13 mouse cellular contexts compared by ENCODE assay signal in genomic region chr5:67215121-67216030, GRCm38 (mm10). TPM values are rescaled to one million over a fixed set of nuclear protein-coding genes. Genes with fewer than 3 reads are reported as not detected.
A peak's percentile ranks its signal among the peaks of the same experiment; 100 is the strongest.
DNase-seq lines count a peak whose midpoint lies in the region; ATAC-seq and TF ChIP-seq lines count a peak whose summit lies in the region.
"Had no signal": no experiment of that assay in that cellular context is flagged by ENCODE, and none has a peak within 500 bp of the region (broad histone marks: within the 10 kb centered on the region; RNA-seq: fewer than 3 reads in every experiment).

No protein-coding gene starts in this region.

- peaks cover 100% of the 10 kb centered on the region for H3K27me3 ChIP-seq in midbrain, embryonic 10.5 days (ENCODE audit: low read depth, poor library complexity, severe bottlenecking)
- peaks cover 64% of the 10 kb centered on the region for H3K27me3 ChIP-seq in midbrain, postnatal 0 days (ENCODE audit: insufficient read depth, low read length)
- H3K27me3 ChIP-seq in forebrain, embryonic 10.5 days (ENCODE audit: poor library complexity, severe bottlenecking): peaks cover 100% of the 10 kb centered on the region
- H3K27me3 ChIP-seq in limb, embryonic 10.5 days (ENCODE audit: low read depth, poor library complexity, severe bottlenecking): peaks cover 100% of the 10 kb centered on the region
- H3K27me3 ChIP-seq in stomach, embryonic 15.5 days (replicated peaks): peaks cover 76% of the 10 kb centered on the region

- H3K9me3 ChIP-seq in midbrain, embryonic 10.5 days (replicated peaks): no peaks in the 10 kb centered on the region
- H3K9me3 ChIP-seq in midbrain, postnatal 0 days (ENCODE audit: low read length): no peaks in the 10 kb centered on the region
- H3K9me3 ChIP-seq in forebrain, embryonic 10.5 days: no peaks in the 10 kb centered on the region
- no peaks in the 10 kb centered on the region for H3K9me3 ChIP-seq in limb, embryonic 10.5 days (replicated peaks)
- H3K9me3 ChIP-seq in stomach, embryonic 15.5 days: no peaks in the 10 kb centered on the region
- H3K9me3 ChIP-seq: lung, embryonic 15.5 days had no signal

- no peak overlapping the region for H3K27ac ChIP-seq in midbrain, embryonic 10.5 days (replicated peaks)
- H3K27ac ChIP-seq in midbrain, postnatal 0 days (ENCODE audit: low read depth, low read length): no peak overlapping the region
- no peak overlapping the region for H3K27ac ChIP-seq in forebrain, embryonic 10.5 days
- no peak overlapping the region for H3K27ac ChIP-seq in limb, embryonic 10.5 days
- no peak overlapping the region for H3K27ac ChIP-seq in stomach, embryonic 15.5 days
- H3K27ac ChIP-seq: lung, embryonic 15.5 days had no signal

- H3K4me1 ChIP-seq in midbrain, embryonic 10.5 days: peaks cover 25% of the 10 kb centered on the region
- no peaks in the 10 kb centered on the region; the same call in 1 of the 2 replicates for H3K4me1 ChIP-seq in midbrain, postnatal 0 days (ENCODE audit: insufficient read depth, low read length)
- H3K4me1 ChIP-seq in forebrain, embryonic 10.5 days: peaks cover 29% of the 10 kb centered on the region
- peaks cover 18% of the 10 kb centered on the region for H3K4me1 ChIP-seq in limb, embryonic 10.5 days
- no peaks in the 10 kb centered on the region for H3K4me1 ChIP-seq in stomach, embryonic 15.5 days

- no peaks in the 10 kb centered on the region for H3K36me3 ChIP-seq in midbrain, embryonic 10.5 days
- no peaks in the 10 kb centered on the region for H3K36me3 ChIP-seq in midbrain, postnatal 0 days (ENCODE audit: insufficient read depth, low read length)
- no peaks in the 10 kb centered on the region for H3K36me3 ChIP-seq in forebrain, embryonic 10.5 days (replicated peaks)
- no peaks in the 10 kb centered on the region for H3K36me3 ChIP-seq in limb, embryonic 10.5 days
- H3K36me3 ChIP-seq in stomach, embryonic 15.5 days: no peaks in the 10 kb centered on the region
- H3K36me3 ChIP-seq: G1E; lung, embryonic 15.5 days had no signal

- WGBS in midbrain, embryonic 10.5 days: 1% methylated on average over 28 of the region's 28 CpGs
- WGBS in midbrain, postnatal 0 days: 2% methylated on average over 28 of the region's 28 CpGs
- 2% methylated on average over 28 of the region's 28 CpGs for WGBS in forebrain, embryonic 10.5 days
- 1% methylated on average over 28 of the region's 28 CpGs for WGBS in limb, embryonic 10.5 days
- 2% methylated on average over 28 of the region's 28 CpGs for WGBS in stomach, embryonic 15.5 days

- no peak overlapping the region for H3K4me2 ChIP-seq in midbrain, postnatal 0 days (ENCODE audit: low read depth, low read length, poor library complexity, severe bottlenecking)
- no peak overlapping the region for H3K4me2 ChIP-seq in stomach, embryonic 15.5 days
- H3K4me2 ChIP-seq: lung, embryonic 15.5 days had no signal

- DNase-seq in midbrain, embryonic 10.5 days (ENCODE audit: low spot score): peak; percentile 34
- DNase-seq in midbrain, postnatal 0 days (ENCODE audit: low spot score): no peak
- peak; percentile 45 for DNase-seq in forebrain, embryonic 10.5 days (ENCODE audit: extremely low spot score, low spot score)
- DNase-seq in limb, embryonic 10.5 days (ENCODE audit: low spot score): peak; percentile 41
- no peak for DNase-seq in frontal cortex, postnatal 25 days (ENCODE audit: low spot score in 2 of 2)
- DNase-seq: adrenal gland, postnatal 10 days; cerebellum, adult 2 months; right cerebral cortex, postnatal 14 days; thymus, adult 2 months had no signal

- ATAC-seq in midbrain, postnatal 0 days (ENCODE audit: low FRiP score): no peak
- ATAC-seq in stomach, embryonic 15.5 days (ENCODE audit: insufficient read depth, low FRiP score, low read depth): no peak
- ATAC-seq in megakaryocyte, adult 5-6 weeks (ENCODE audit: poor library complexity, severe bottlenecking): no peak

- no peak overlapping the region for H3K9ac ChIP-seq in midbrain, postnatal 0 days (replicated peaks; ENCODE audit: low read length, poor library complexity, severe bottlenecking)
- H3K9ac ChIP-seq in stomach, embryonic 15.5 days: no peak overlapping the region
- H3K9ac ChIP-seq: lung, embryonic 15.5 days had no signal

- no peak for TF ChIP-seq CTCF in midbrain, postnatal 0 days (IDR thresholded peaks at IDR 0.05)

- peak overlapping the region; percentile 47 for H3K4me3 ChIP-seq in midbrain, embryonic 10.5 days
- H3K4me3 ChIP-seq in midbrain, postnatal 0 days (ENCODE audit: low read depth, low read length): no peak overlapping the region
- peak overlapping the region; percentile 49 for H3K4me3 ChIP-seq in forebrain, embryonic 10.5 days
- H3K4me3 ChIP-seq in limb, embryonic 10.5 days: peak overlapping the region; percentile 38
- H3K4me3 ChIP-seq in stomach, embryonic 15.5 days (replicated peaks): 0 out of 2 replicates have a peak overlapping the region, but pooled peaks have one; percentile 1
- H3K4me3 ChIP-seq: lung, embryonic 15.5 days had no signal

RNA-seq across cellular contexts. Expression of gene Tmem33, which starts 45.0 kb away (rescaled TPM):
- 118 and 130 TPM in 2 replicates for polyA plus RNA-seq in midbrain, embryonic 10.5 days (2016; fragmentation: Nextera tagmentation; extraction: Ambion mirVana)
- total RNA-seq in midbrain, postnatal 0 days (2014; rRNA removed): 68.1 and 74.6 TPM in 2 replicates
- 49.8 and 55.0 TPM in 2 replicates for polyA plus RNA-seq in midbrain, postnatal 0 days (2015; fragmentation: Nextera tagmentation; extraction: Ambion mirVana)
- 117 and 133 TPM in 2 replicates for polyA plus RNA-seq in forebrain, embryonic 10.5 days (2016; fragmentation: Nextera tagmentation; extraction: Ambion mirVana)
- polyA plus RNA-seq in limb, embryonic 10.5 days (2016; fragmentation: Nextera tagmentation; extraction: Ambion mirVana): 99.6 and 111 TPM in 2 replicates
- 91.6 and 98.1 TPM in 2 replicates for polyA plus RNA-seq in stomach, embryonic 15.5 days (2015; fragmentation: Nextera tagmentation; extraction: Ambion mirVana)
- 99.7 and 105 TPM in 2 replicates for total RNA-seq in megakaryocyte, adult 5-6 weeks (2015)
- total RNA-seq in megakaryocyte, adult 5-6 weeks (2017): 38.6 and 47.3 TPM in 2 replicates

Comparison
In these comparisons a context has a peak if more than half of its experiments do, and no peak if none do; other contexts are left out.
1. DNase-seq: peak in midbrain, embryonic 10.5 days (single experiment), forebrain, embryonic 10.5 days (single experiment) and limb, embryonic 10.5 days (single experiment); none in midbrain, postnatal 0 days (single experiment) and frontal cortex, postnatal 25 days (0 of 2).